Mouse (Mus musculus): ENCODE data around the gene Chrm1. TPM values are rescaled to one million over a fixed set of nuclear protein-coding genes. Genes with fewer than 3 reads are reported as not detected.
A peak's percentile ranks its signal among the peaks of the same experiment; 100 is the strongest.

Chrm1 gene
- polyA plus RNA-seq (2014; fragmentation: Nextera tagmentation; extraction: Ambion mirVana): 0.19 and 0.45 TPM in 2 replicates

DNA sequence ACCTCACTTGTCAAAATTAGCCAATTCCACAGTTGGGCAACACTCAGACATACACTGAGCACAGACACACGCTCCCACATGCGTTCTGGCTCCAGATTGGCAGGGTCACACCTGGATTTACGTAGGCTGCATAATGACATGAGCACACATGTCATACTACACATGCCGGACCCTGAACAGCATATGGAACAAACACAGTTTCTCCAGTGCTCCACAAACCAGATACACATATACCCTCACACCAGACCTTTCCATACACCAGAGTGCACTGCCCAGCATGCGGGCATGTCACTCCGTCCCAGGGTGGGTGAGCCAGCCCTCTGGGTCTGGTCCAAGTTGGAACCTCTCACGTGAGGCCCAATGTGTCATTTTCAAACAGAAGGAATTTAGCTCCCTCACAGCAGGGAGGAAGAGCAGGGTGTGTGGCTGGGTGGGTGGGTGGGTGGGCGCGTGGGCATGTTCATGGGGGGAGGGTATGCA is at the start of gene Chrm1:
Gene Chrm1, plus strand, starts transcription at position 430 of the 480 bp plus-strand sequence.
- Histone ChIP-seq H3K4me1 (ENCODE audit: control insufficient read depth, insufficient read depth, low read length) (0 out of 2 replicates have a peak, but pooled peaks cover 5% of the 10 kb centered on the region), H3K4me2 (ENCODE audit: low read length) (peak within 1 kb of the TSS; percentile 96), H3K27me3 (ENCODE audit: control insufficient read depth, insufficient read depth, low read length) (peaks cover 4% of the 10 kb centered on the region), H3K9ac (replicated peaks; ENCODE audit: low read length) (no peak within 1 kb of the TSS), H3K9me3 (ENCODE audit: control insufficient read depth, low read length) (no peaks in the 10 kb centered on the region), H3K36me3 (ENCODE audit: control insufficient read depth, insufficient read depth, low read length) (no peaks in the 10 kb centered on the region), H3K27ac (replicated peaks; ENCODE audit: low read depth, low read length) (no peak within 1 kb of the TSS), H3K4me3 (replicated peaks; ENCODE audit: low read depth, low read length) (peak within 1 kb of the TSS; percentile 45)
- no peak for DNase-seq
- no peak for ATAC-seq (ENCODE audit: low FRiP score, low TSS enrichment)
- 74% methylated on average over 9 of the region's 9 CpGs for WGBS

DNA sequence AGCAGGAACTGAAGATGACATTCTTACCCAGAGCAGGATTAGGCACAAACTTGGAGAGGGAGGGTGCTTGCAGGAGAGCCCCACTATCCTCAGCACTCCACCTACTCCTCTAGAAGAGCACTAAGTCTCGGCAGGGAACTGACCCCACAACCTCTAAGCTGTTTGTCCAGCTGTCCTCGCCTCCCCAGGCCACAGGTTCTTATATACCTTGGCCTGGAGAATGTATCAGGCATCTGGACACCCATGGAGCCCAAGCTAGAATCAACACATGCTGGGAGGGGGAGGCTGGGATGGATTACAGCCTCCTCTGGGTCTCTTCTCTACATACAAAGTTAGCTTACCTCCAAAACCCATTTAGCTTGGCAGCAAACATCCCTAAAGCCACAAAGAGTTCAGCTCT is 49.2 kb upstream of the Chrm1 start:
- no peak for DNase-seq
- 56% methylated on average over 2 of the region's 2 CpGs for WGBS

GRCm38 (mm10) chr19:8616314-8616713 is 47.3 kb upstream of the Chrm1 start:
- H3K36me3 ChIP-seq (ENCODE audit: control insufficient read depth, insufficient read depth, low read length): no peaks in the 10 kb centered on the region
- H3K27me3 ChIP-seq (ENCODE audit: control insufficient read depth, insufficient read depth, low read length): no peaks in the 10 kb centered on the region
- DNase-seq (no peak), ATAC-seq (ENCODE audit: low FRiP score, low TSS enrichment) (no peak)
- no peak overlapping the region for H3K4me2 ChIP-seq (ENCODE audit: low read length)
- no peak overlapping the region for H3K4me3 ChIP-seq (replicated peaks; ENCODE audit: low read depth, low read length)
- no peaks in the 10 kb centered on the region for H3K9me3 ChIP-seq (ENCODE audit: control insufficient read depth, low read length)
- no peaks in the 10 kb centered on the region for H3K4me1 ChIP-seq (ENCODE audit: control insufficient read depth, insufficient read depth, low read length)
- 74% methylated on average over 4 of the region's 4 CpGs for WGBS
- H3K27ac ChIP-seq (replicated peaks; ENCODE audit: low read depth, low read length): no peak overlapping the region
- H3K9ac ChIP-seq (replicated peaks; ENCODE audit: low read length): no peak overlapping the region

More for the DNA sequence above, 49.2 kb upstream of the Chrm1 start:
- H3K27me3 ChIP-seq (ENCODE audit: control insufficient read depth, insufficient read depth, low read length): no peaks in the 10 kb centered on the region
- no peak overlapping the region for H3K27ac ChIP-seq (replicated peaks; ENCODE audit: low read depth, low read length)
- no peak overlapping the region for H3K4me3 ChIP-seq (replicated peaks; ENCODE audit: low read depth, low read length)
- no peaks in the 10 kb centered on the region for H3K9me3 ChIP-seq (ENCODE audit: control insufficient read depth, low read length)
- H3K4me1 ChIP-seq (ENCODE audit: control insufficient read depth, insufficient read depth, low read length): no peaks in the 10 kb centered on the region
- ATAC-seq (ENCODE audit: low FRiP score, low TSS enrichment): no peak
- no peaks in the 10 kb centered on the region for H3K36me3 ChIP-seq (ENCODE audit: control insufficient read depth, insufficient read depth, low read length)
- no peak overlapping the region for H3K9ac ChIP-seq (replicated peaks; ENCODE audit: low read length)
- H3K4me2 ChIP-seq (ENCODE audit: low read length): no peak overlapping the region

DNA sequence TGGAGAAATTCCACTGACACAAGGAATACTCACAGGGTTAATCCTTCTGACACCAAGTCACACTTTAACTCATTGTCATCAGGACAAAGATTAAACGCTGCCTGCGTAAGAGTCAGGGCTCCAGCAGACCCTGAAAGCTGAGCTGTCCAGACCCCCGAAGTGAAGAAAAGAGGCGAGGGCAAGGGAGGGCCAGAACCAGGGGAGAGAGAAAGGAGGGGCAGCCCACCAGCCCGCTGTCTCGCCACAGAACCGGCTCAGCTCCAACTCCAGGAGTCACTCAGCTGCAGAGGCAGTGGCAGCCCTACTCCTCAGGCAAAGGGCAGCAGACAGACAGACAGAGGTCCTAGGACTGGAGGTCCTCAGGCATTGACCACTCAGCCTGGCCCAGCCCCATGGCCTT is 45.7 kb upstream of the Chrm1 start, which contains the start of gene Slc22a6:
Gene Slc22a6, plus strand, starts transcription at position 136 of the 400 bp plus-strand sequence.
- WGBS: 3% methylated on average over 7 of the region's 7 CpGs
- DNase-seq (no peak), ATAC-seq (ENCODE audit: low FRiP score, low TSS enrichment) (no peak)
- H3K36me3 ChIP-seq (ENCODE audit: control insufficient read depth, insufficient read depth, low read length): no peaks in the 10 kb centered on the region
- no peaks in the 10 kb centered on the region for H3K4me1 ChIP-seq (ENCODE audit: control insufficient read depth, insufficient read depth, low read length)
- no peaks in the 10 kb centered on the region for H3K9me3 ChIP-seq (ENCODE audit: control insufficient read depth, low read length)
- H3K9ac ChIP-seq (replicated peaks; ENCODE audit: low read length): no peak within 1 kb of the TSS
- H3K4me3 ChIP-seq (replicated peaks; ENCODE audit: low read depth, low read length): no peak within 1 kb of the TSS
- H3K27me3 ChIP-seq (ENCODE audit: control insufficient read depth, insufficient read depth, low read length): no peaks in the 10 kb centered on the region
- H3K27ac ChIP-seq (replicated peaks; ENCODE audit: low read depth, low read length): no peak within 1 kb of the TSS
- H3K4me2 ChIP-seq (ENCODE audit: low read length): no peak within 1 kb of the TSS

GRCm38 (mm10) chr19:8621098-8621497 is 42.5 kb upstream of the Chrm1 start:
- no peak overlapping the region for H3K27ac ChIP-seq (replicated peaks; ENCODE audit: low read depth, low read length)
- H3K4me1 ChIP-seq (ENCODE audit: control insufficient read depth, insufficient read depth, low read length): no peaks in the 10 kb centered on the region
- H3K9ac ChIP-seq (replicated peaks; ENCODE audit: low read length): no peak overlapping the region
- no peak overlapping the region for H3K4me3 ChIP-seq (replicated peaks; ENCODE audit: low read depth, low read length)
- H3K36me3 ChIP-seq (ENCODE audit: control insufficient read depth, insufficient read depth, low read length): no peaks in the 10 kb centered on the region
- ATAC-seq (ENCODE audit: low FRiP score, low TSS enrichment) (no peak), DNase-seq (no peak)
- no peak overlapping the region for H3K4me2 ChIP-seq (ENCODE audit: low read length)
- WGBS: 92% methylated on average over 7 of the region's 7 CpGs
- H3K9me3 ChIP-seq (ENCODE audit: control insufficient read depth, low read length): no peaks in the 10 kb centered on the region
- H3K27me3 ChIP-seq (ENCODE audit: control insufficient read depth, insufficient read depth, low read length): no peaks in the 10 kb centered on the region

GRCm38 (mm10) chr19:8630249-8630648 is 33.3 kb upstream of the Chrm1 start:
- Histone ChIP-seq H3K27me3 (ENCODE audit: control insufficient read depth, insufficient read depth, low read length) (no peaks in the 10 kb centered on the region), H3K9me3 (ENCODE audit: control insufficient read depth, low read length) (no peaks in the 10 kb centered on the region), H3K36me3 (ENCODE audit: control insufficient read depth, insufficient read depth, low read length) (no peaks in the 10 kb centered on the region), H3K4me1 (ENCODE audit: control insufficient read depth, insufficient read depth, low read length) (no peaks in the 10 kb centered on the region), H3K4me2 (ENCODE audit: low read length) (no peak overlapping the region), H3K9ac (replicated peaks; ENCODE audit: low read length) (no peak overlapping the region), H3K4me3 (replicated peaks; ENCODE audit: low read depth, low read length) (no peak overlapping the region), H3K27ac (replicated peaks; ENCODE audit: low read depth, low read length) (no peak overlapping the region)
- DNase-seq (no peak), ATAC-seq (ENCODE audit: low FRiP score, low TSS enrichment) (no peak)
- 80% methylated on average over 2 of the region's 2 CpGs for WGBS

GRCm38 (mm10) chr19:8630826-8631225 is 32.8 kb upstream of the Chrm1 start:
- DNase-seq (no peak), ATAC-seq (ENCODE audit: low FRiP score, low TSS enrichment) (no peak)
- Histone ChIP-seq H3K4me1 (ENCODE audit: control insufficient read depth, insufficient read depth, low read length) (no peaks in the 10 kb centered on the region), H3K9ac (replicated peaks; ENCODE audit: low read length) (no peak overlapping the region), H3K4me2 (ENCODE audit: low read length) (no peak overlapping the region), H3K9me3 (ENCODE audit: control insufficient read depth, low read length) (no peaks in the 10 kb centered on the region), H3K36me3 (ENCODE audit: control insufficient read depth, insufficient read depth, low read length) (no peaks in the 10 kb centered on the region), H3K4me3 (replicated peaks; ENCODE audit: low read depth, low read length) (no peak overlapping the region), H3K27ac (replicated peaks; ENCODE audit: low read depth, low read length) (no peak overlapping the region), H3K27me3 (ENCODE audit: control insufficient read depth, insufficient read depth, low read length) (no peaks in the 10 kb centered on the region)
- 86% methylated on average over 6 of the region's 6 CpGs for WGBS

DNA sequence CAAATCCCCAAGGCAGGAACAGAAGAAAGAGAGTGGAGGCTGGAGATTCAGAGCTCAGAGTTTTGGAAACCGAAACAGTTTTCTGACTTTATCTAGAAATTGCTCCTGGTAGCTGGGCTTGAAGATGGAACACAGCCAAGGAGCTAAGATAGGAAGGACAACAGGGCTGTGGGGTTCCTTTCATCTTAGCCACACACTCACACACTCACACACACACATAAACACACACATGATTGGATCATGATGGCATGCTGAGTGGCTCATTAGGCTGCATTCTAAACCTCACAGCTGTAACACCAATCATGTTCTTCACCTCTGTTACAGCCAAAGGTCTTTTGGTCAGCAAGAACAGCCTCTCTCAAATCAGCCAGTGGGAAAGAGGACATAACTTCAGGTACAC is 31.6 kb upstream of the Chrm1 start:
- no peaks in the 10 kb centered on the region for H3K4me1 ChIP-seq (ENCODE audit: control insufficient read depth, insufficient read depth, low read length)
- H3K9ac ChIP-seq (replicated peaks; ENCODE audit: low read length): no peak overlapping the region
- no peak overlapping the region for H3K27ac ChIP-seq (replicated peaks; ENCODE audit: low read depth, low read length)
- H3K4me3 ChIP-seq (replicated peaks; ENCODE audit: low read depth, low read length): no peak overlapping the region
- no peak for DNase-seq
- H3K4me2 ChIP-seq (ENCODE audit: low read length): no peak overlapping the region
- H3K36me3 ChIP-seq (ENCODE audit: control insufficient read depth, insufficient read depth, low read length): no peaks in the 10 kb centered on the region
- no peaks in the 10 kb centered on the region for H3K27me3 ChIP-seq (ENCODE audit: control insufficient read depth, insufficient read depth, low read length)
- no peak for ATAC-seq (ENCODE audit: low FRiP score, low TSS enrichment)
- 83% methylated on average over 1 of the region's 1 CpGs for WGBS
- H3K9me3 ChIP-seq (ENCODE audit: control insufficient read depth, low read length): no peaks in the 10 kb centered on the region

- DNase-seq: no peak
- Histone ChIP-seq H3K4me2 (ENCODE audit: low read length) (no peak overlapping the region), H3K9me3 (ENCODE audit: control insufficient read depth, low read length) (no peaks in the 10 kb centered on the region), H3K27ac (replicated peaks; ENCODE audit: low read depth, low read length) (no peak overlapping the region), H3K4me3 (replicated peaks; ENCODE audit: low read depth, low read length) (no peak overlapping the region), H3K9ac (replicated peaks; ENCODE audit: low read length) (no peak overlapping the region), H3K4me1 (ENCODE audit: control insufficient read depth, insufficient read depth, low read length) (no peaks in the 10 kb centered on the region), H3K27me3 (ENCODE audit: control insufficient read depth, insufficient read depth, low read length) (no peaks in the 10 kb centered on the region), H3K36me3 (ENCODE audit: control insufficient read depth, insufficient read depth, low read length) (no peaks in the 10 kb centered on the region)
- ATAC-seq (ENCODE audit: low FRiP score, low TSS enrichment): no peak
- WGBS: 81% methylated on average over 5 of the region's 5 CpGs
Measured at GRCm38 (mm10) chr19:8642086-8642485, 21.5 kb upstream of the Chrm1 start.

Measured in midbrain, embryonic 14.5 days (tissue).